Mouse (Mus musculus) left cerebral cortex, postnatal 10 days (tissue): ENCODE data around the gene Naa60. TPM values are rescaled to one million over a fixed set of nuclear protein-coding genes. Genes with fewer than 3 reads are reported as not detected.
"Not testable (repeated sequence)": the region's sequence is repeated elsewhere in the genome, so short reads cannot be mapped to it uniquely, and the experiment has no call there.

Experiments used
- DNase-seq, 2 experiments: peaks; one replicate each; pipeline ENCODE4 v3.0.0; 2021 to 2022; ENCODE audit warnings: low spot score in 2 of 2, mixed read lengths in 1 of 2; ENCODE audit errors: extremely low spot score in 1 of 2
- intact Hi-C: fragments of 180-260 bp; cut with DNase I; formaldehyde crosslinking; loops from one replicate; pipeline ENCODE4 v1.15.1; 2025
- total RNA-seq, 2 experiments: library from RNA; stranded (reverse); gene quantifications; 2 replicates each; pipeline ENCODE4 v1.2.3; 2021

The Naa60 gene
- total RNA-seq = 100 to 1,000 TPM; 128 to 141 TPM

- intact Hi-C loops = no loop called here
- peak; percentile 90 to 96 for DNase-seq
Observed at GRCm38 (mm10) chr16:3872216-3873047, at the start of gene Naa60. Gene Naa60, plus strand, starts transcription at chr16:3872375.

GRCm38 (mm10) chr16:3828021-3828420, 44.2 kb upstream of the Naa60 start:
- no peak for DNase-seq
- intact Hi-C loops = no loop called here

GRCm38 (mm10) chr16:3829727-3830126, 42.4 kb upstream of the Naa60 start:
- intact Hi-C loops = no loop called here
- DNase-seq = no peak

- DNase-seq = no peak
- intact Hi-C loops = no loop called here
Observed at GRCm38 (mm10) chr16:3830588-3831109, 41.5 kb upstream of the Naa60 start, which contains the start of gene Olfr15. Gene Olfr15, plus strand, starts transcription at chr16:3830878.

- intact Hi-C loops = no loop called here
- no peak for DNase-seq
Observed at GRCm38 (mm10) chr16:3835461-3835860, 36.7 kb upstream of the Naa60 start.

GRCm38 (mm10) chr16:3839157-3839885, 32.9 kb upstream of the Naa60 start:
- intact Hi-C loops = no loop called here
- no peak for DNase-seq

- DNase-seq = no peak
- intact Hi-C loops = no loop called here
Observed at GRCm38 (mm10) chr16:3842989-3843388, 29.2 kb upstream of the Naa60 start.

- intact Hi-C loops = no loop called here
Observed at GRCm38 (mm10) chr16:3843796-3844195, 28.4 kb upstream of the Naa60 start.

GRCm38 (mm10) chr16:3846711-3847518, 25.3 kb upstream of the Naa60 start, which contains the start of gene Zfp174:
Gene Zfp174, plus strand, starts transcription at chr16:3847268.
- intact Hi-C loops = no loop called here
- DNase-seq = peak; percentile 95 to 97

More at GRCm38 (mm10) chr16:3843796-3844195, 28.4 kb upstream of the Naa60 start:
- no peak for DNase-seq

GRCm38 (mm10) chr16:3847871-3848270, 24.3 kb upstream of the Naa60 start:
- no peak for DNase-seq
- intact Hi-C loops = no loop called here

GRCm38 (mm10) chr16:3848416-3848815, 23.8 kb upstream of the Naa60 start:
- intact Hi-C loops = no loop called here

GRCm38 (mm10) chr16:3851301-3851700, 20.9 kb upstream of the Naa60 start:
- intact Hi-C loops, DNase-seq: not testable (repeated sequence)

More at GRCm38 (mm10) chr16:3848416-3848815, 23.8 kb upstream of the Naa60 start:
- DNase-seq = no peak

GRCm38 (mm10) chr16:3852586-3852985, 19.6 kb upstream of the Naa60 start:
- DNase-seq = no peak
- intact Hi-C loops = no loop called here

GRCm38 (mm10) chr16:3854437-3855182, 17.6 kb upstream of the Naa60 start:
- DNase-seq = no peak
- intact Hi-C loops = no loop called here

GRCm38 (mm10) chr16:3855776-3856175, 16.4 kb upstream of the Naa60 start:
- no peak for DNase-seq
- intact Hi-C loops = no loop called here

- intact Hi-C loops = no loop called here
- no peak for DNase-seq
Observed at GRCm38 (mm10) chr16:3859254-3859653, 12.9 kb upstream of the Naa60 start.

GRCm38 (mm10) chr16:3871815-3872214, 360 bp upstream of the Naa60 start:
- intact Hi-C loops = no loop called here

GRCm38 (mm10) chr16:3876346-3876745, 4.2 kb downstream of the Naa60 start:
- DNase-seq = no peak
- intact Hi-C loops = no loop called here

More at GRCm38 (mm10) chr16:3871815-3872214, 360 bp upstream of the Naa60 start:
- DNase-seq = no peak
